Mouse (Mus musculus) lung, postnatal 0 days (tissue): Measurements from ENCODE around the gene Pard3b. TPM values are rescaled to one million over a fixed set of nuclear protein-coding genes. Genes with fewer than 3 reads are reported as not detected.

Source experiments
- ATAC-seq: fragments of 200-750 bp; cut with Nextera tagmentation; 2 replicates; pipeline ENCODE4 v1.8.0; 2017; ENCODE audit warnings: moderate library complexity
- DNase-seq: peaks from one replicate; pipeline ENCODE4 v3.0.0-alpha.2; 2016; ENCODE audit warnings: low spot score
- H3K27ac ChIP-seq: fragments of 300-500 bp; sonication (generic); 2 replicates; pipeline ENCODE4 v1.5.1; 2014; ENCODE audit warnings: antibody characterized with exemption, mild to moderate bottlenecking, low read length, mixed read lengths
- H3K27me3 ChIP-seq: fragments of 300-500 bp; sonication (generic); replicated peaks from 2 replicates; pipeline ENCODE4 v1.6.1; 2014; ENCODE audit warnings: low read length, mixed read lengths; ENCODE audit not compliant: insufficient read depth
- H3K36me3 ChIP-seq: fragments of 300-500 bp; sonication (generic); 2 replicates; pipeline ENCODE4 v1.6.1; 2014; ENCODE audit warnings: low read length, mixed read lengths; ENCODE audit not compliant: insufficient read depth
- H3K4me1 ChIP-seq: fragments of 300-500 bp; sonication (generic); 2 replicates; pipeline ENCODE4 v1.6.1; 2014; ENCODE audit warnings: antibody characterized with exemption, low read depth, low read length, mixed read lengths; ENCODE audit not compliant: insufficient read depth
- H3K4me2 ChIP-seq: fragments of 300-500 bp; sonication (generic); replicated peaks from 2 replicates; pipeline ENCODE4 v1.6.1; 2014; ENCODE audit warnings: low read depth, mild to moderate bottlenecking, low read length, moderate library complexity, mixed read lengths
- H3K4me3 ChIP-seq: fragments of 300-500 bp; sonication (generic); 2 replicates; pipeline ENCODE4 v1.5.1; 2014; ENCODE audit warnings: low read depth, low read length
- H3K9ac ChIP-seq: fragments of 300-500 bp; sonication (generic); replicated peaks from 2 replicates; pipeline ENCODE4 v1.6.1; 2014; ENCODE audit warnings: low read depth, mild to moderate bottlenecking
- H3K9me3 ChIP-seq: fragments of 300-500 bp; sonication (generic); 2 replicates; pipeline ENCODE4 v1.6.1; 2016; ENCODE audit warnings: low read length, mixed read lengths
- CTCF ChIP-seq: IDR thresholded peaks from 2 replicates; pipeline ENCODE4 v1.5.1; 2016; ENCODE audit warnings: antibody characterized with exemption, mild to moderate bottlenecking
- EP300 ChIP-seq: IDR thresholded peaks from 2 replicates; pipeline ENCODE4 v1.6.1; 2016; ENCODE audit warnings: antibody characterized with exemption, mild to moderate bottlenecking, control low read depth
- WGBS: fragments of 180-500 bp; shearing (Covaris S2); extraction: QIAGEN DNeasy Blood & Tissue Kit; methylation state at CpG from one replicate; pipeline ENCODE4 v1.1.7; 2014; 5-methylcytosine and 5-hydroxymethylcytosine counted together
- polyA plus RNA-seq: library from polyadenylated mRNA; unstranded; fragments of >200 nt; fragmentation: Nextera tagmentation; extraction: Ambion mirVana; gene quantifications from 2 replicates; pipeline ENCODE4 v1.2.1, GENCODE M21; 2015

Pard3b gene
- polyA plus RNA-seq, 1 experiment from 2014 or later, result 19.1 TPM

DNA sequence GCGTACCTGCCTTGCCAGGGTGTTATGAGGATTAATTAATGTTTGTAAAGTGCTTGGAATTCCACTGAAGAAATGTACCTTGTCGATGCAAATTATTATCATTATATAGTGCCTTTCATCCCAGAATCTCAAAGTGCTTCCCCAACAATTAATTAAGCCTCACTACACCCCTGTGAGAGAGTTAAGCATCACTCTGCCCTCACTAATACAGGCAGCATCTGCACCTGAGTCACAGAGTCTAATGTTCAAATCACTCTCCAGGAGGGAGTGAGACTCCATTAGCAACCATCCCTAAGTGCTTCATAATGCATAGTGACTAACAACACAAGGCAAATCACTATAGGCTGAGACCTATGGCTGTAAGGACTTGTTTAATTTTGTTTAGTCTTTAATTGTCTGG, 1044.9 kb downstream of the Pard3b start:
- H3K9me3 ChIP-seq, result no peaks in the 10 kb centered on the region
- ATAC-seq, result no peak

GRCm38 (mm10) chr1:62687511-62687910, 1048.9 kb downstream of the Pard3b start:
- DNase-seq, result peak; percentile 32
- no peak for TF ChIP-seq EP300
- TF ChIP-seq CTCF, result no peak
- WGBS, result 66% methylated on average over 8 of the region's 8 CpGs
- H3K36me3 ChIP-seq, result no peaks in the 10 kb centered on the region
- H3K9me3 ChIP-seq, result no peaks in the 10 kb centered on the region
- H3K4me3 ChIP-seq, result no peak overlapping the region
- H3K27ac ChIP-seq, result no peak overlapping the region
- peak; percentile 33; the same call in 1 of the 2 replicates for ATAC-seq
- H3K4me1 ChIP-seq, result no peaks in the 10 kb centered on the region
- no peaks in the 10 kb centered on the region for H3K27me3 ChIP-seq
- no peak overlapping the region for H3K9ac ChIP-seq
- no peak overlapping the region for H3K4me2 ChIP-seq

More for the DNA sequence above, 1044.9 kb downstream of the Pard3b start:
- Histone ChIP-seq H3K4me2 (no peak overlapping the region), H3K9ac (no peak overlapping the region), H3K36me3 (no peaks in the 10 kb centered on the region), H3K27me3 (no peaks in the 10 kb centered on the region), H3K27ac (no peak overlapping the region), H3K4me3 (no peak overlapping the region), H3K4me1 (no peaks in the 10 kb centered on the region)
- no peak for TF ChIP-seq CTCF
- no peak for TF ChIP-seq EP300
- 86% methylated on average over 2 of the region's 2 CpGs for WGBS
- DNase-seq, result no peak

DNA sequence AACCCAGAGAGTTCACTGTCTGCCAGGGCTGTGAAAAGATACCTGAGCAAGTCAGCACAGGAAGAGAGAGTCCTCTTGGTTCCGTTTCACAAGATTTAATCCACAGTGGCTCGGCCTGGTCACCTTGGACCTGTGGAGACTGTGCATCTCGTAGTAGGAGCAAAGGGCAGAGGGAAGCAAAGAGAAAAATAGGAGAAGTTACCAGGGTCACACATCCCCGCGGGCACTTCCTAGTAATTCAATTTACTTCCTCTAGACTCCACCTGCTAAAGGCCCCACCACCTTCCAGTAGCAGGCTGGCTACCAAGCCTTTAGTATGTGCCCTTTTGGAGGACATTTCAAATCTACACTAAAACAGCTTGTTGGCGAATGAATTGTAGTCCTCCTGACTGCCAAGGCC, 1052.6 kb downstream of the Pard3b start:
- ATAC-seq, result no peak
- no peak overlapping the region for H3K4me3 ChIP-seq
- no peak for DNase-seq
- H3K27me3 ChIP-seq, result no peaks in the 10 kb centered on the region
- H3K9ac ChIP-seq, result no peak overlapping the region
- H3K4me1 ChIP-seq, result no peaks in the 10 kb centered on the region
- no peaks in the 10 kb centered on the region for H3K9me3 ChIP-seq
- no peaks in the 10 kb centered on the region for H3K36me3 ChIP-seq
- no peak overlapping the region for H3K27ac ChIP-seq
- TF ChIP-seq EP300 (no peak), CTCF (no peak)
- WGBS, result 86% methylated on average over 6 of the region's 6 CpGs
- H3K4me2 ChIP-seq, result no peak overlapping the region
